8 mouse cellular contexts compared by ENCODE assay signal in the genomic region with DNA sequence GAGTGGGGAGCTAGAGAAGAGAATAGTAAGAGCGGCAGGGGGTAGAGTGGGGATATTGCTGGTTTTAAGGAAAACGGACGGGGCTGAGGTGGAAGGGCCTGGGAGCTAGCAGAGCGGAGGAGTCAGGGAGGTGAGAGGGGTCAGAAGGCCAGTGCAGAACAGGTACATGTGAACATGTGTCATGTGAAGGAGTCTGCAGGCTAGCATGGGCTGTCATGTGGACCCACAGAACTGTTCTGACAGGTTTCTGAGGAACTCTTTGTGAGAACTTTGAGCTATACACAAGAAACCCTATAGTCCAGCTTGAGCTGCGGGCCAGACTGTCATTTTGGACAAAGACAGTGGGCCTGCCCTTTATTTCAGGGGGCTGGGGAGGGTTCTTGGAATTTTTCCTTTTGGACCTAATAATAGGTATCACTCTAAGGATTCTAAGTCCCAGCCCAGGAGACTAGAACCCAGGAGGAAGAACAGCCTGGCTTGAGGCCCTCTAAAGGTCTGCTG. TPM values are rescaled to one million over a fixed set of nuclear protein-coding genes. Genes with fewer than 3 reads are reported as not detected.
DNase-seq lines count a peak whose midpoint lies in the region; ATAC-seq and TF ChIP-seq lines count a peak whose summit lies in the region.

A gene (plus strand): TSS at position 451 of the 501 bp plus-strand sequence.

- H3K4me2 ChIP-seq in hindbrain, embryonic 15.5 days, result peak within 1 kb of the TSS; percentile 46
- peak within 1 kb of the TSS; percentile 29 for H3K4me2 ChIP-seq in midbrain, embryonic 15.5 days

- H3K27ac ChIP-seq in left cerebral cortex, adult 2 months, result no peak within 1 kb of the TSS
- peak within 1 kb of the TSS; percentile 30; the same call in 1 of the 2 replicates for H3K27ac ChIP-seq in embryonic facial prominence, embryonic 10.5 days (replicated peaks)
- no peak within 1 kb of the TSS; the same call in 1 of the 2 replicates for H3K27ac ChIP-seq in hindbrain, embryonic 15.5 days (replicated peaks)
- H3K27ac ChIP-seq in midbrain, embryonic 15.5 days, result no peak within 1 kb of the TSS

- intact Hi-C loops in left cerebral cortex, adult 2 months (cut with DNase I), result no loop called here
- intact Hi-C loops in left cerebral cortex, postnatal 36 days (cut with DNase I), result no loop called here

- peak within 1 kb of the TSS; percentile 37 for H3K4me3 ChIP-seq in left cerebral cortex, adult 2 months
- H3K4me3 ChIP-seq in embryonic facial prominence, embryonic 10.5 days, result peak within 1 kb of the TSS; percentile 32
- H3K4me3 ChIP-seq in hindbrain, embryonic 15.5 days, result no peak within 1 kb of the TSS
- peak within 1 kb of the TSS; percentile 10 for H3K4me3 ChIP-seq in midbrain, embryonic 15.5 days

- ATAC-seq in hindbrain, embryonic 15.5 days (ENCODE audit: low FRiP score, low read depth), result no peak
- 0 out of 2 replicates have a peak, but pooled peaks have one; percentile 2 for ATAC-seq in midbrain, embryonic 15.5 days (replicated peaks)

- 57% methylated on average over 5 of the region's 5 CpGs for WGBS in embryonic facial prominence, embryonic 10.5 days
- 60% methylated on average over 5 of the region's 5 CpGs for WGBS in hindbrain, embryonic 15.5 days
- 49% methylated on average over 5 of the region's 5 CpGs for WGBS in midbrain, embryonic 15.5 days

- H3K9me3 ChIP-seq in embryonic facial prominence, embryonic 10.5 days, result no peaks in the 10 kb centered on the region
- H3K9me3 ChIP-seq in hindbrain, embryonic 15.5 days, result no peaks in the 10 kb centered on the region
- H3K9me3 ChIP-seq in midbrain, embryonic 15.5 days, result no peaks in the 10 kb centered on the region

- peaks cover 23% of the 10 kb centered on the region for H3K4me1 ChIP-seq in embryonic facial prominence, embryonic 10.5 days
- H3K4me1 ChIP-seq in hindbrain, embryonic 15.5 days (replicated peaks), result peaks cover 15% of the 10 kb centered on the region; the same call in 1 of the 2 replicates
- peaks cover 8% of the 10 kb centered on the region for H3K4me1 ChIP-seq in midbrain, embryonic 15.5 days

- H3K9ac ChIP-seq in hindbrain, embryonic 15.5 days, result no peak within 1 kb of the TSS
- H3K9ac ChIP-seq in midbrain, embryonic 15.5 days, result no peak within 1 kb of the TSS; the same call in 1 of the 2 replicates

- H3K27me3 ChIP-seq in embryonic facial prominence, embryonic 10.5 days (replicated peaks; ENCODE audit: low read depth, poor library complexity, severe bottlenecking), result peaks cover 3% of the 10 kb centered on the region; the same call in 1 of the 2 replicates
- no peaks in the 10 kb centered on the region for H3K27me3 ChIP-seq in hindbrain, embryonic 15.5 days
- H3K27me3 ChIP-seq in midbrain, embryonic 15.5 days (replicated peaks), result no peaks in the 10 kb centered on the region

- DNase-seq in left cerebral cortex, adult 2 months (ENCODE audit: extremely low spot score in 1 of 2, low spot score in 2 of 2), result no peak
- DNase-seq in left cerebral cortex, postnatal 36 days (ENCODE audit: low spot score in 2 of 2), result no peak
- no peak for DNase-seq in embryonic facial prominence, embryonic 10.5 days (ENCODE audit: low spot score)
- DNase-seq in layer of hippocampus, postnatal 25 days (ENCODE audit: extremely low spot score in 1 of 2, low spot score in 1 of 2), result no peak
- DNase-seq in adipocyte (ENCODE audit: low spot score), result no peak
- DNase-seq in right cerebral cortex, postnatal 10 days (ENCODE audit: low spot score in 2 of 2), result no peak

- TF ChIP-seq CTCF in left cerebral cortex, adult 2 months (IDR thresholded peaks at IDR 0.05), result no peak

- H3K36me3 ChIP-seq in embryonic facial prominence, embryonic 10.5 days (replicated peaks), result peaks cover 19% of the 10 kb centered on the region
- no peaks in the 10 kb centered on the region for H3K36me3 ChIP-seq in hindbrain, embryonic 15.5 days
- no peaks in the 10 kb centered on the region for H3K36me3 ChIP-seq in midbrain, embryonic 15.5 days (replicated peaks)

RNA-seq across cellular contexts. Expression of the gene that starts here (rescaled TPM):
- 1 to 10 TPM in 1 of 2 experiments, under 1 TPM in 1; 0.65 to 1.2 TPM for total RNA-seq in left cerebral cortex, adult 2 months (2021)
- 1 to 10 TPM; 1.2 TPM for total RNA-seq in left cerebral cortex, postnatal 36 days (2021)
- polyA plus RNA-seq in embryonic facial prominence, embryonic 10.5 days (2016; fragmentation: Nextera tagmentation; extraction: Ambion mirVana), result 0.40 and 0.55 TPM in 2 replicates
- polyA plus RNA-seq in hindbrain, embryonic 15.5 days (2015; fragmentation: Nextera tagmentation; extraction: Ambion mirVana), result 0.87 and 2.3 TPM in 2 replicates
- polyA plus RNA-seq in midbrain, embryonic 15.5 days (2015; fragmentation: Nextera tagmentation; extraction: Ambion mirVana), result 2.2 and 3.1 TPM in 2 replicates
- total RNA-seq in layer of hippocampus, postnatal 25 days (2021), result 1 to 10 TPM; 1.1 to 1.2 TPM
